Mouse (Mus musculus): Measurements from ENCODE around the gene Hoxc9. TPM values are rescaled to one million over a fixed set of nuclear protein-coding genes. Genes with fewer than 3 reads are reported as not detected.

The Hoxc9 gene
- not detected in 2 replicates for polyA plus RNA-seq (2015; fragmentation: Nextera tagmentation; extraction: Ambion mirVana)

DNA sequence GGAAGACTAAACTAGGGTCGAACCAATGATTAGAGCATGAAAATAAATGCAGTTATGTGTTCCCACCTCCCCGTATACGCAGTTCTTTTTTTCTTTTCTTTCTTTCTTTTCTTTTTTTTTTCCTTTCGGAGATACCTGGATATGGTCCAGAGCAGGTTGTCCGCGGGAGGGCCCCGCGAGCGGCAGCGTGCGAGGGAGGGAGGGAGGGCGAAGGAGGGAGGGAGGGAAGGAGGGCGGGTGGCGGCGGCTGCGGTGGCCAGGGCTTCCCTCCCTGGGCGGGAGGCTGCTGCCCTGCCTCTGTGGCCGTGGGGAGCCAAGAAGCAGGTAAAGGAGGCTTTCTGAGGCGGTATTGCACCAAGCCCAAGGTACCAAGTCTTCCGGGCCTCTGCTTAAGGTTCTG, at the start of gene Hoxc9:
TSS of gene Hoxc9 (plus strand) at position 269 of the 400 bp plus-strand sequence.
- WGBS: 4% methylated on average over 14 of the region's 20 CpGs
- no peak for ATAC-seq (ENCODE audit: low read depth)
- no peak within 1 kb of the TSS for H3K4me3 ChIP-seq (ENCODE audit: low read length)

DNA sequence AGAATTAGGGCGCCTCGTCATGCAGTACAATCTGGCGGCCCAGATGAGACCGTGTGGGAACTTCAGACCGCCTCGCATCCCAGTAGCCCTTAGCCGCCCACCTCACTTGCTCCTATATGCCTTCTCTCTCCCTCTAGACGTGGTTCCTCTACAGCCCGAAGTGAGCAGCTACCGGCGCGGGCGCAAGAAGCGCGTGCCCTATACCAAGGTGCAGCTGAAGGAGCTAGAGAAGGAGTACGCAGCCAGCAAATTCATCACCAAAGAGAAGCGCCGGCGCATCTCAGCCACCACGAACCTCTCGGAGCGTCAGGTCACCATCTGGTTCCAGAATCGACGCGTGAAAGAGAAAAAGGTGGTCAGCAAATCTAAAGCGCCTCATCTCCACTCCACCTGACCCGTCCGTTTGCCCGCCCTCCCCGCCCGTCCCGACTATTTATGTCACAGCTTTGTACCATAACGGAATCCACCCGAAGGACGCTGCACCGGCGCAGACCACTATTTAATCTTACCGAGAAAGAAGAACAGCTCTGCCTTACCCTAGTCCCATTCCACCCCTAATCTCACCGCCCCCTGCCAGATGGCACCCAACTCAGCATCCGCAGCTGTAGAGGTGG, 49.1 kb upstream of the Hoxc9 start:
- peaks cover 94% of the 10 kb centered on the region for H3K27me3 ChIP-seq (ENCODE audit: control insufficient read depth, insufficient read depth, low read depth, low read length)
- H3K9me3 ChIP-seq (ENCODE audit: control insufficient read depth, low read length): no peaks in the 10 kb centered on the region
- no peaks in the 10 kb centered on the region for H3K4me1 ChIP-seq (replicated peaks; ENCODE audit: control insufficient read depth, insufficient read depth, low read length)
- WGBS: 1% methylated on average over 40 of the region's 40 CpGs
- no peak overlapping the region for H3K27ac ChIP-seq (ENCODE audit: low read length)
- H3K4me2 ChIP-seq (ENCODE audit: low read depth, low read length): no peak overlapping the region
- no peak overlapping the region for H3K9ac ChIP-seq (ENCODE audit: low read length)
- ATAC-seq (ENCODE audit: low read depth): no peak
- no peaks in the 10 kb centered on the region for H3K36me3 ChIP-seq (ENCODE audit: control insufficient read depth, insufficient read depth, low read length)
- no peak overlapping the region for H3K4me3 ChIP-seq (ENCODE audit: low read length)

More for the DNA sequence above, at the start of gene Hoxc9:
- Histone ChIP-seq H3K4me2 (ENCODE audit: low read depth, low read length) (0 out of 2 replicates have a peak within 1 kb of the TSS, but pooled peaks have one; percentile 7), H3K4me1 (replicated peaks; ENCODE audit: control insufficient read depth, insufficient read depth, low read length) (no peaks in the 10 kb centered on the region; the same call in 1 of the 2 replicates), H3K27ac (ENCODE audit: low read length) (no peak within 1 kb of the TSS), H3K36me3 (ENCODE audit: control insufficient read depth, insufficient read depth, low read length) (no peaks in the 10 kb centered on the region), H3K9ac (ENCODE audit: low read length) (no peak within 1 kb of the TSS), H3K27me3 (ENCODE audit: control insufficient read depth, insufficient read depth, low read depth, low read length) (peaks cover 99% of the 10 kb centered on the region), H3K9me3 (ENCODE audit: control insufficient read depth, low read length) (no peaks in the 10 kb centered on the region)

- under 1% methylated on average over 23 of the region's 23 CpGs for WGBS
- no peak overlapping the region for H3K27ac ChIP-seq (ENCODE audit: low read length)
- peaks cover 98% of the 10 kb centered on the region for H3K27me3 ChIP-seq (ENCODE audit: control insufficient read depth, insufficient read depth, low read depth, low read length)
- no peak overlapping the region for H3K4me2 ChIP-seq (ENCODE audit: low read depth, low read length)
- H3K4me3 ChIP-seq (ENCODE audit: low read length): no peak overlapping the region
- H3K36me3 ChIP-seq (ENCODE audit: control insufficient read depth, insufficient read depth, low read length): no peaks in the 10 kb centered on the region
- no peaks in the 10 kb centered on the region for H3K4me1 ChIP-seq (replicated peaks; ENCODE audit: control insufficient read depth, insufficient read depth, low read length)
- ATAC-seq (ENCODE audit: low read depth): no peak
- H3K9me3 ChIP-seq (ENCODE audit: control insufficient read depth, low read length): no peaks in the 10 kb centered on the region
- no peak overlapping the region for H3K9ac ChIP-seq (ENCODE audit: low read length)
Measured at GRCm38 (mm10) chr15:102931706-102932358, 44.4 kb upstream of the Hoxc9 start.

DNA sequence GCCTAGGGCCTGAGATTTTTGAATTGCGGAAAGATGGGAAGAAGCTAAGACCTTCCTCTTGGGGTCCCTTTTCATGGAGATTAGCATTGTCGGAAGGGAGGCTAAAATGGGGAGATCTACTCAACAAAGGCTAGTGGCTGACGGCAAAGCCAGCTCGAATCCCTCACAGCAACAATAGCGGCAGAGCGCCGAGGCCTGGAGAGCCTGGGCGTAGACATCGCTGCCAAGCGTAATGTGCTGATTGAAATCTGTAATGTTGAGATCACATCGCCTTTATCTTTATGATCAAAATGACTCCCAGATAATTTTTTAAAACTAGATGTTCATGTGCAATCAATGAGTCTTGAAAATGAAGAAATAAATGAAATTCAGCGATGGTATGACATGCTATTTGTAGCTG, 41.8 kb upstream of the Hoxc9 start:
- Histone ChIP-seq H3K9ac (ENCODE audit: low read length) (no peak overlapping the region), H3K27ac (ENCODE audit: low read length) (no peak overlapping the region), H3K4me3 (ENCODE audit: low read length) (no peak overlapping the region), H3K27me3 (ENCODE audit: control insufficient read depth, insufficient read depth, low read depth, low read length) (peaks cover 98% of the 10 kb centered on the region), H3K4me1 (replicated peaks; ENCODE audit: control insufficient read depth, insufficient read depth, low read length) (no peaks in the 10 kb centered on the region), H3K4me2 (ENCODE audit: low read depth, low read length) (no peak overlapping the region), H3K9me3 (ENCODE audit: control insufficient read depth, low read length) (no peaks in the 10 kb centered on the region), H3K36me3 (ENCODE audit: control insufficient read depth, insufficient read depth, low read length) (no peaks in the 10 kb centered on the region)
- 3% methylated on average over 12 of the region's 12 CpGs for WGBS
- ATAC-seq (ENCODE audit: low read depth): no peak

GRCm38 (mm10) chr15:102934897-102935296, 41.3 kb upstream of the Hoxc9 start:
- no peak overlapping the region for H3K4me3 ChIP-seq (ENCODE audit: low read length)
- ATAC-seq (ENCODE audit: low read depth): no peak
- no peaks in the 10 kb centered on the region for H3K4me1 ChIP-seq (replicated peaks; ENCODE audit: control insufficient read depth, insufficient read depth, low read length)
- no peak overlapping the region for H3K9ac ChIP-seq (ENCODE audit: low read length)
- no peaks in the 10 kb centered on the region for H3K9me3 ChIP-seq (ENCODE audit: control insufficient read depth, low read length)
- 1% methylated on average over 27 of the region's 27 CpGs for WGBS
- H3K36me3 ChIP-seq (ENCODE audit: control insufficient read depth, insufficient read depth, low read length): no peaks in the 10 kb centered on the region
- no peak overlapping the region for H3K4me2 ChIP-seq (ENCODE audit: low read depth, low read length)
- H3K27me3 ChIP-seq (ENCODE audit: control insufficient read depth, insufficient read depth, low read depth, low read length): peaks cover 98% of the 10 kb centered on the region
- H3K27ac ChIP-seq (ENCODE audit: low read length): no peak overlapping the region

DNA sequence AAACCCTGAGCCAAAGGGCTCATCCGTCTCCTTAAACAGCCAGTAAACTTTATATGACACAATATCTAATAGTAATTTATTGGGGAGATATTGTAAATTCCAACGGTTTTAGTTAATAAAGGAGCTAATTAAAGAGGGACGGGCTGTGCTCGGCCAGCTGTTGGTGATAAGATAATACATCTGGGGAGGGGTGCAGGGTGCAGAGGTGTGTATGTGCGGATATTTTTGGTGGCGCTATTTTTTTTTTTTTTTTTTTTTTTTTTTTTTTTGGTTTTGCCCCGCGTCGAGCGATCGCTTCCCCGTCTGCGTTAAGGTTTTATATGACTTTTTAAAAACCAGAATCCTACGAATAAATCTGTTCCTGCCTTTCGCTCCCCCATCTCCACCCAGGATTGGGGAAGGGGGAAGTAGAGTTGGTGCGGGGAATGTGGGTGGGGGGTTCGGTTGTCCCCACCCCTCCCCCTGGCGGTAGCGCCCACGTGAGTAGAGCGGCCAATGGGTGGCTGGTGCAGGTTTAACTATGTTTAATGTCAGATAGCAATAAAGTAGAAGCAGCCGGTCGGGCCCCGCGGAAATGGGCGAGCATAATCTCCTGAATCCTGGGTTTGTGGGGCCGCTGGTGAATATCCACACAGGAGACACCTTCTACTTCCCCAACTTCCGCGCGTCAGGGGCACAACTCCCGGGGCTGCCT, 39.8 kb upstream of the Hoxc9 start, which contains the start of gene Hoxc12:
TSS of gene Hoxc12 (plus strand) at position 479 of the 694 bp plus-strand sequence.
- WGBS: under 1% methylated on average over 31 of the region's 31 CpGs
- Histone ChIP-seq H3K36me3 (ENCODE audit: control insufficient read depth, insufficient read depth, low read length) (no peaks in the 10 kb centered on the region), H3K9ac (ENCODE audit: low read length) (no peak within 1 kb of the TSS), H3K27ac (ENCODE audit: low read length) (no peak within 1 kb of the TSS), H3K4me3 (ENCODE audit: low read length) (no peak within 1 kb of the TSS), H3K4me1 (replicated peaks; ENCODE audit: control insufficient read depth, insufficient read depth, low read length) (no peaks in the 10 kb centered on the region), H3K4me2 (ENCODE audit: low read depth, low read length) (no peak within 1 kb of the TSS), H3K27me3 (ENCODE audit: control insufficient read depth, insufficient read depth, low read depth, low read length) (peaks cover 98% of the 10 kb centered on the region), H3K9me3 (ENCODE audit: control insufficient read depth, low read length) (no peaks in the 10 kb centered on the region)
- no peak for ATAC-seq (ENCODE audit: low read depth)

DNA sequence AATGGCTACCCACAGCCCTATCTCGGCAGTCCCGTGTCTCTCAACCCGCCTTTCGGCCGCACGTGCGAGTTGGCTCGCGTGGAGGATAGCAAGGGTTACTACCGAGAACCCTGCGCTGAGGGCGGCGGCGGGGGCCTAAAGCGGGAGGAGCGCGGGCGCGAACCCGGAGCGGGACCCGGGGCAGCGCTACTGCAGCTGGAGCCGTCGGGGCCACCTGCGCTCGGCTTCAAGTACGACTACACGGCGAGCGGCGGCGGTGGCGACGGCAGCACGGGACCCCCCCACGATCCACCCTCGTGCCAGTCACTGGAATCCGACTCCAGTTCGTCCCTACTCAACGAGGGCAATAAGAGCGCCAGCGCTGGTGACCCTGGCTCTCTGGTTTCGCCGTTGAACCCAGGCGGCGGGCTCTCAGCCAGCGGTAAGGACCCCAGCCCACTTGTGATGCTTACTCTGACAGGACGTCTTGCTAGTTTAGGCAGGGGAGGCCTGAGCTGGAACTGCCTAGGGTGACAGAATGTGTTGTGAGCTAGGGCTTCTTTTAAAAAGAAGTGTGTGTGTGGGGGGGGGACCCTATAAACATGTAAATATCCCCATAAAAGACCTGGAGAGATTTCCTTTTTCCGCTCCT, 39.1 kb upstream of the Hoxc9 start:
- H3K4me3 ChIP-seq (ENCODE audit: low read length): no peak overlapping the region
- no peaks in the 10 kb centered on the region for H3K4me1 ChIP-seq (replicated peaks; ENCODE audit: control insufficient read depth, insufficient read depth, low read length)
- no peak overlapping the region for H3K4me2 ChIP-seq (ENCODE audit: low read depth, low read length)
- no peaks in the 10 kb centered on the region for H3K9me3 ChIP-seq (ENCODE audit: control insufficient read depth, low read length)
- no peaks in the 10 kb centered on the region for H3K36me3 ChIP-seq (ENCODE audit: control insufficient read depth, insufficient read depth, low read length)
- no peak overlapping the region for H3K27ac ChIP-seq (ENCODE audit: low read length)
- no peak for ATAC-seq (ENCODE audit: low read depth)
- peaks cover 98% of the 10 kb centered on the region for H3K27me3 ChIP-seq (ENCODE audit: control insufficient read depth, insufficient read depth, low read depth, low read length)
- H3K9ac ChIP-seq (ENCODE audit: low read length): no peak overlapping the region
- WGBS: under 1% methylated on average over 46 of the region's 50 CpGs

DNA sequence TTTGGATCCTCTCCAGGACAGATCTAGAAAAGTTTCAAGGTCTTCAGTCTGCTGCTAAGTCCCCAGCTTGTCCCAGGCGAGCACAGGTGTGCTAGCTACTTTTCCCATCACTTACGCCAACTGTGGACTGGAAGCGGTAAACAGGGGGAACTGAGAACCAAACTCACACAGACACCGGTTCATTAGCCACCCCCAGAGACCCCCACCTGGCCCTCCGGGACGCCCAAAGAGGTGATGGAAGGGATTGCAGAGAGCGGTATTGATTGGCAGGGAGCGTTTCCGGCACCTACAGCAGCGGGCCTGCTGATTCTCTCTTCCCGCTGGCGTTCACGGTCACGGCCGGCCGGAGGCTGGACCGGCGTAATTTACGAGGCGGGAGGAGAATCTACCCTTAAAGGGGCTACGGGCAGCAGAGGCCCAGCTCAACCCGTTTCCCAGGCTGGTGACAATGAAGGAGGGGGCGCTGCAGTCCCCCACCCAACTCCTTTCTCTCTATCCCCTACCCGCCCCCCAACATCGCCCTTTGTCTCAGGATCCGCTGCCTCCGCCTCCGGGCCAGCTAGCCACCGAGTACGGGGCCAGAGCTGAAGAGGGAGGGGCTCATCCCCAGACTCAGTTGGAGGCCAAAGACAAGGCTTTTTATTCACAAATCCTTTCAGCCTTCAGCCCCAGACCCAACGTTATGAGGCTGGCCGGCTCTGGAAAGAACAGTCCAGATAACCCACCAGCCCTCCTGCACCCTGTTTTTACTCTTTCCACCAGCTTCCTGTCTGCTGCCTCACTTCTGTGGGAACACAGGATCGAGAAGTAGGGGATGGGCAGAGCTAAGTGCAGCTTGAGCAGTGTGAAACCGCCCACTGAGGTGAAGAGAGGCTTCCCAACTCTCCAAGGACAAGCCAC, 36.7 kb upstream of the Hoxc9 start:
- Histone ChIP-seq H3K4me1 (replicated peaks; ENCODE audit: control insufficient read depth, insufficient read depth, low read length) (no peaks in the 10 kb centered on the region), H3K9me3 (ENCODE audit: control insufficient read depth, low read length) (no peaks in the 10 kb centered on the region), H3K4me3 (ENCODE audit: low read length) (no peak overlapping the region), H3K4me2 (ENCODE audit: low read depth, low read length) (no peak overlapping the region), H3K27me3 (ENCODE audit: control insufficient read depth, insufficient read depth, low read depth, low read length) (peaks cover 96% of the 10 kb centered on the region), H3K27ac (ENCODE audit: low read length) (no peak overlapping the region), H3K36me3 (ENCODE audit: control insufficient read depth, insufficient read depth, low read length) (no peaks in the 10 kb centered on the region), H3K9ac (ENCODE audit: low read length) (no peak overlapping the region)
- ATAC-seq (ENCODE audit: low read depth): no peak
- 2% methylated on average over 32 of the region's 34 CpGs for WGBS
